Comparison of ENCODE assay signal across 9 mouse cellular contexts in the genomic region with DNA sequence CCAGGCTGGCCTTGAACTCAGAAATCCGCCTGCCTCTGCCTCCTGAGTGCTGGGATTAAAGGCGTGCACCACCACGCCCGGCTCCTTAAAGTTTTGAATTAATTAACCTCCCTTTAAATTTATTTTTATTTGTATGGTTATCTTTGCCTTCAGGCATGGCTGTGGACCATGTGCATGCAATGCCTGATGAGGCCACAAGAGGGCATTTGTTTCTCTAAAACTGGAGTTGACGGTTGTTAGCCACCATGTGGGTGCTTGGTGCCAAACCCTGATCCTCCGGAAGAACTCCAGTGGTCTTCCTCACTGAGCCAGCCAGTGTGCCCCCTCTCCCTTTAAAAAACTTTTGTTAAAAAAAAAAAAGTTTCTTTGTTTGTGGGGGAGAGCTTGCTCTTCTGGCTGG. TPM values are rescaled to one million over a fixed set of nuclear protein-coding genes. Genes with fewer than 3 reads are reported as not detected.
DNase-seq lines count a peak whose midpoint lies in the region; ATAC-seq and TF ChIP-seq lines count a peak whose summit lies in the region.
"Had no signal": no experiment of that assay in that cellular context is flagged by ENCODE, and none has a peak within 500 bp of the region (broad histone marks: within the 10 kb centered on the region; RNA-seq: fewer than 3 reads in every experiment).

No protein-coding gene starts in this region.

- no peak overlapping the region for H3K4me3 ChIP-seq in testis, adult 2 months (ENCODE audit: control insufficient read depth, low read depth, low read length)

- no peaks in the 10 kb centered on the region for H3K36me3 ChIP-seq in testis, adult 2 months (ENCODE audit: control insufficient read depth, insufficient read depth, low read length)
- H3K36me3 ChIP-seq: hindbrain, embryonic 15.5 days had no signal

- TF ChIP-seq POLR2A in testis, adult 2 months (IDR thresholded peaks at IDR 0.05; ENCODE audit: control insufficient read depth, low read depth, low read length): no peak

- DNase-seq in adrenal gland, adult 18-20 months (ENCODE audit: low spot score in 2 of 2): peak; percentile 48
- no peak for DNase-seq in adrenal gland, adult 8-10 months
- DNase-seq in left cerebral cortex, postnatal 14 days (ENCODE audit: low spot score in 2 of 2): peak; percentile 22 to 34
- no peak for DNase-seq in left cerebral cortex, postnatal 36 days (ENCODE audit: low spot score in 2 of 2)
- DNase-seq in c-Kit-positive CD71-positive TER-119-positive erythroid progenitor cells, embryonic 14.5 days (ENCODE audit: low spot score): peak; percentile 57
- DNase-seq in lung, postnatal 36 days: peak; percentile 84

- no peak overlapping the region for H3K27ac ChIP-seq in testis, adult 2 months (ENCODE audit: control insufficient read depth, insufficient read depth, low read depth, low read length)
- H3K27ac ChIP-seq: hindbrain, embryonic 15.5 days had no signal

- intact Hi-C loops in left cerebral cortex, postnatal 14 days (cut with DNase I): loop anchor here (10.0 kb wide), 1 partner anchor 919 kb away; a partner anchor contains a TSS
- intact Hi-C loops in left cerebral cortex, postnatal 36 days (cut with DNase I): no loop called here

- peak; percentile 40 for ATAC-seq in inflammation-experienced regulatory T-cells, adult 6 months

- H3K4me1 ChIP-seq in testis, adult 2 months (ENCODE audit: control insufficient read depth, insufficient read depth, low read length): peaks cover 5% of the 10 kb centered on the region; the same call in 1 of the 2 replicates

- TF ChIP-seq CTCF in testis, adult 2 months (IDR thresholded peaks at IDR 0.05; ENCODE audit: control insufficient read depth, insufficient read depth, insufficient replicate concordance, low read depth, low read length): peak; percentile 50; the same call in 1 of the 2 replicates

- H3K27me3 ChIP-seq in testis, adult 2 months (ENCODE audit: control insufficient read depth, insufficient read depth, low read length): no peaks in the 10 kb centered on the region
- H3K27me3 ChIP-seq: hindbrain, embryonic 15.5 days had no signal

RNA-seq across cellular contexts. Expression of a gene that starts 11.2 kb away (rescaled TPM):
- total RNA-seq in adrenal gland, adult 18-20 months (2021): 1 to 10 TPM; 6.5 to 9.2 TPM
- 10 to 100 TPM in 2 of 4 experiments, 1 to 10 TPM in 2; 9.8 to 14.6 (median 10.2) TPM for total RNA-seq in adrenal gland, adult 8-10 months (2022)
- 10 to 100 TPM; 25.9 to 29.4 TPM for total RNA-seq in left cerebral cortex, postnatal 14 days (2021)
- 10 to 100 TPM; 21.1 to 29.8 TPM for total RNA-seq in left cerebral cortex, postnatal 36 days (2021)
- under 1 TPM in 1 of 3 experiments, not detected in 2; 0.52 TPM for polyA plus RNA-seq in inflammation-experienced regulatory T-cells, adult 6 months (2017; shearing (Covaris generic))
- polyA plus RNA-seq in testis, adult 2 months (2012; rRNA removed): 43.0 and 47.2 TPM in 2 replicates

RNA-seq across cellular contexts. Expression of a gene that starts 34.1 kb away (rescaled TPM):
- total RNA-seq in adrenal gland, adult 18-20 months (2021): 1 to 10 TPM in 1 of 2 experiments, under 1 TPM in 1; 0.40 to 1.0 TPM
- total RNA-seq in adrenal gland, adult 8-10 months (2022): under 1 TPM; 0.21 to 0.59 (median 0.54) TPM
- total RNA-seq in left cerebral cortex, postnatal 14 days (2021): 1 to 10 TPM; 1.6 to 1.9 TPM
- under 1 TPM; 0.69 to 0.86 TPM for total RNA-seq in left cerebral cortex, postnatal 36 days (2021)
- polyA plus RNA-seq in inflammation-experienced regulatory T-cells, adult 6 months (2017; shearing (Covaris generic)): not detected
- 2.4 and 2.7 TPM in 2 replicates for polyA plus RNA-seq in testis, adult 2 months (2012; rRNA removed)

RNA-seq across cellular contexts. Expression of a gene that starts 49.9 kb away (rescaled TPM):
- total RNA-seq in adrenal gland, adult 18-20 months (2021): 1 to 10 TPM in 1 of 2 experiments, under 1 TPM in 1; 0.45 to 1.2 TPM
- under 1 TPM; 0.15 to 0.42 (median 0.24) TPM for total RNA-seq in adrenal gland, adult 8-10 months (2022)
- under 1 TPM; 0.09 to 0.17 TPM for total RNA-seq in left cerebral cortex, postnatal 14 days (2021)
- under 1 TPM in 1 of 2 experiments, not detected in 1; 0.09 TPM for total RNA-seq in left cerebral cortex, postnatal 36 days (2021)
- not detected for polyA plus RNA-seq in inflammation-experienced regulatory T-cells, adult 6 months (2017; shearing (Covaris generic))
- polyA plus RNA-seq in testis, adult 2 months (2012; rRNA removed): 0.32 and 2.3 TPM in 2 replicates

Comparison
In these comparisons a context has a peak if more than half of its experiments do, and no peak if none do; other contexts are left out.
1. DNase-seq: peak in adrenal gland, adult 18-20 months (2 of 2), left cerebral cortex, postnatal 14 days (2 of 2), c-Kit-positive CD71-positive TER-119-positive erythroid progenitor cells, embryonic 14.5 days (single experiment) and lung, postnatal 36 days (single experiment); none in adrenal gland, adult 8-10 months (single experiment) and left cerebral cortex, postnatal 36 days (0 of 2).